Mouse (Mus musculus) heart, adult 2 months (tissue): ENCODE data around the gene Rab36.

Experiments
- CTCF ChIP-seq: fragments of 200-600 bp; IDR thresholded peaks from 2 replicates; pipeline ENCODE4 v1.8.1; 2022; ENCODE audit warnings: antibody characterized with exemption, mild to moderate bottlenecking, moderate library complexity
- EP300 ChIP-seq: fragments of 200-500 bp; IDR thresholded peaks from 2 replicates; pipeline ENCODE4 v1.6.1; 2011; ENCODE audit warnings: low read depth, low read length, control low read depth; ENCODE audit not compliant: insufficient read depth
- POLR2A ChIP-seq: fragments of 200-500 bp; IDR thresholded peaks from 2 replicates; pipeline ENCODE4 v1.6.1; 2011; ENCODE audit warnings: mild to moderate bottlenecking, low read depth, low read length, control low read depth; ENCODE audit not compliant: insufficient read depth

DNA sequence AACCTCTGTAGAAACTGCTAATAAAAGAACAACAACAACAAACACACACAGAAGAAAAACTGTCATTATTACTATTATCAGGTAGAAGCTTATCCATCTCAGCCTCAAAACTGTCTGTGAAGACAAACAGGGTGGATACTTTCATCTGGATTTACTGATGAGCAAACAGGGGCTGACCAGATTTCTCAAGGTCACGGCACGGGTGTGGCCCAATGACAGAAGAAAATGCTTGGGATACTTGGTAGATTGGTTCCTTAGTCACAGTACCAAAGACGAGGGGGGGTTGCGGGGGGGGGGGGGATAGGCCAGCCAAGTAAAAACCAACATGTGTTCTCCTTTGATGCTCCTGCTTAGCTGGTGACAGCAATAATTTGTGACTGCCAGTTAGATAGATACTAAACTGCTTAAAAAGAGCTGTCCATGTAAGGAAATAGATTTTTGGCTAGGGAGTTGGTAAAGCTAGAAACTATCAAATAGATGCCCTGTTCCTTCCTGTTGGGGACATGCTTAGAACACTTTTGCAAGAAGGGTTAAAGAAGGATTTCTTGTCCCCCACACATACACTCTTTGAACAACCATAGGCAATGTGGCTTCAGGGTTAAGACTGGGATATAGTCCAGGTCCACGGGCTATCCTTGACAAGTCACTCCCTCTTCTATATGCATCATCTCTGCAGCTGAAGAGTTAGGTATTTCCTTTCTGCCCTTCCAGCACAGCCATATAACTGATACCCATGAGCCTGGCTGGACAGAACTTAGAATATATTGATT lies 5.3 kb upstream of the Rab36 start:
- TF ChIP-seq POLR2A = no peak
- no peak for TF ChIP-seq CTCF
- no peak for TF ChIP-seq EP300
